Mouse (Mus musculus) heart, postnatal 25 days (tissue): ENCODE measurements around the gene Cacna1a. TPM values are rescaled to one million over a fixed set of nuclear protein-coding genes. Genes with fewer than 3 reads are reported as not detected.

Experiments
- DNase-seq: peaks from one replicate; pipeline ENCODE4 v3.0.0; 2022; ENCODE audit warnings: low spot score
- intact Hi-C: fragments of 180-260 bp; cut with DNase I; formaldehyde crosslinking; loops from one replicate; pipeline ENCODE4 v1.15.1; 2025
- total RNA-seq, 2 experiments: library from RNA; stranded (reverse); gene quantifications; 2 replicates each; pipeline ENCODE4 v1.2.3; 2021

The Cacna1a gene
- total RNA-seq = 1 to 10 TPM; 2.5 to 3.2 TPM

GRCm38 (mm10) chr8:84388275-84388674 is at the start of gene Cacna1a:
TSS of gene Cacna1a (plus strand) at chr8:84388440.
- DNase-seq = no peak
- intact Hi-C loops = no loop called here

DNA sequence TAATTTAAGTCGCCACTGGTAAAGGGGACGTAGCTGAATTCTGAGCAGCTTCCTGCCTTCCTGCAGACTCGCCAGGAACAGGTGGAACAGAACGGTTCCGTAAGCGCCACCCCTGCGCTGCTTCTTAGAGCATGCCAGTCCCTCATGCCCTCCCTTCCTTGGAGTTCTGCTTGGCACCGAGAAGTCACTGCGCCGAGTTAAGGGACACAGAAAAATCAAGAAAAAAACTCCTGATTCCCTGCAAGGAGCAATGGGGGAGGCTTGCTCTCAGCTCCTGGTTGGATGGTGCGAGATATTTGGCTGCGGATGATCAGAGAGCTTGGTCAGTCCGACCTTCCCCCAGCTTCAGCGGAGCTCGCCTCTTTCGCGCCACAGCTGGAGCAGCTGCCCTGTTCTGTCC is 49.7 kb upstream of the Cacna1a start:
- no peak for DNase-seq
- intact Hi-C loops = no loop called here

DNA sequence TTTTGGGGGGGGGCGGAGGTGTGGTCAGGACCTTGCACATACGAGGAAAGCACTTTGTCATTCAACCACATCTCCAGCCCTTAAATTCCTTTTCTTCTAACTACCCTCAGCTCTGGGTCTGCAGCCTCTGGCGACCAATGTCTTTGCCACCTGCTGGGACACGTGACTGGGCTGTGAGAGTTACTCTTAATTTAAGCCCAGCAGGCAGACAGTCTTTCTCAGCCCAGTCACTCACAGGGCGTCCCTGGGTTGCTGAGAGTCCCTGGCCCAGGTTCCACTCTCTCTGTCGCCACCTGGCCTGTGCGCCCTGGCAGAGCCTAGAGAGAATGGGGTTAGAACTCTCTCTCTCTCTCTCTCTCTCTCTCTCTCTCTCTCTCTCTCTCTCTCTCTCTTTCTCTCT is 48.9 kb upstream of the Cacna1a start:
- intact Hi-C loops = no loop called here
- no peak for DNase-seq

- no peak for DNase-seq
- intact Hi-C loops = no loop called here
Observed at GRCm38 (mm10) chr8:84339867-84340266, 48.4 kb upstream of the Cacna1a start.

DNA sequence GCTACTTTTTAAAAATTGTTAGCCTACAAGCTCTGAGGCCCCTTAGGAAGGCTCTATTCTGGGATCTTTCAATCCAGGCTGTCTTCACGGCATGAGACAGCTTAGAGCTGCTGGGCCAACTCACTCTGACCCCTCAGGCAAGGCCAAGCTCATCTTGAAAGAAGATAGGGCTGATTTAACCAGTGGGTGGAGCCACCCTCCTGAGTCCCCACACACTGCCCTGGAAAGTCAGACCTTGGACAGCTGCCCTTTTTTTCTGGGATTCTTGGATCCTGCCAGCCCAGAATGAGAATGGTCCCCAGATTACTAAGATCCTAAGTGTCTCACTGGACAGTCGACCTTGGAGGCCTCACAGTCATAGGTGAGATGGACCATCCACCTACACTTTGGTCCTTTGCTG is 47.6 kb upstream of the Cacna1a start:
- intact Hi-C loops = no loop called here

DNA sequence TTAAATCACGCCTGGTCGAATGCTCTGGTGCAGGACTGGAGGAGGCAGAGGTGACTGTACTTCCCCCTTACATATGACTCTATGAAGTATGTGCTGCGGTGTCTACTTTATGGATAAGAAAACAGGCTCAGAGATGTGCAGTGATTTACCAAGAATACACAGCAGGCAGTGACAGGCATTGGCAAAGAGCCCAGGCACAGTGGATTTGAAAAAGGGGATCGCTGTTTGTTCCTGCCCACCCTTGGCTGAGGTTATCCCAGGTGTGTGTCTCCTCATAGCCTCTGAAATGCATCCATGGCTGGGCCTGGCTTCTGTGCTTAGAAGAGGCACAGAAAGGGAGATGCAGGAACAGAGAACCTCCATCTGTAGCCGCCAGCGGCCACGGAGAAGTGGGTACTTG is 42.7 kb upstream of the Cacna1a start:
- no peak for DNase-seq
- intact Hi-C loops = no loop called here

More for the DNA sequence above, 47.6 kb upstream of the Cacna1a start:
- DNase-seq = no peak

GRCm38 (mm10) chr8:84346421-84346820 is 41.8 kb upstream of the Cacna1a start:
- intact Hi-C loops = no loop called here
- DNase-seq = no peak

DNA sequence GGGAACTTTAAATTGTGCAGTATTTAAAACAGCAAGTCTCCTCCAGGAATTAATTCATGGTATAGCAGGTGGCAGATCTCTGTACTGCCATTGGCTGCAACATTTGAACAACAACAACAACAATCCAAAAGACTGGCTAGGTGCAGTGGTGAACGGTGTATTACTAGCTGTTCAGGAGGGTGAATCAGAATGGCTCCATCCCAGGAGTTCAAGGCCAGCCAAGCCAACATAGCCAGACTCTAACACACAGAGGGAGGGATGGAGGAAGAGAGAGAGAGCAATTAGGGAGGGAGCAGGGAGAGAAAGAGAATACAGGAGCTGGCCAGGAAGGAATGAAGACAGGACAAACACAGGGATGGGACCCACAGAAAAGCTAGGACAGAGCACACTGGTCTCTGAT is 38.7 kb upstream of the Cacna1a start:
- intact Hi-C loops = no loop called here
- no peak for DNase-seq

GRCm38 (mm10) chr8:84350960-84351359 is 37.3 kb upstream of the Cacna1a start:
- DNase-seq = no peak
- intact Hi-C loops = no loop called here

GRCm38 (mm10) chr8:84356482-84356881 is 31.8 kb upstream of the Cacna1a start:
- intact Hi-C loops = loop anchor here (5.0 kb wide), 2 partner anchors 169 to 319 kb away; partner anchors contain the start of gene Nanos3
- no peak for DNase-seq

- intact Hi-C loops = loop anchor here (1.0 to 5.0 kb wide), 3 partner anchors 66 to 320 kb away; partner anchors contain the start of gene Nanos3
- DNase-seq = peak; percentile 48
Observed at GRCm38 (mm10) chr8:84357631-84358371, 30.4 kb upstream of the Cacna1a start.

- intact Hi-C loops = loop anchor here (1.0 to 2.0 kb wide), 3 partner anchors 149 to 232 kb away; no protein-coding TSS in a partner anchor
- no peak for DNase-seq
Observed at GRCm38 (mm10) chr8:84363428-84364134, 24.7 kb upstream of the Cacna1a start.

GRCm38 (mm10) chr8:84365197-84365596 is 23.0 kb upstream of the Cacna1a start:
- DNase-seq = no peak
- intact Hi-C loops = loop anchor here (5.0 kb wide), 1 partner anchor 207 kb away; no protein-coding TSS in a partner anchor

GRCm38 (mm10) chr8:84370972-84371371 is 17.3 kb upstream of the Cacna1a start:
- no peak for DNase-seq
- intact Hi-C loops = no loop called here

DNA sequence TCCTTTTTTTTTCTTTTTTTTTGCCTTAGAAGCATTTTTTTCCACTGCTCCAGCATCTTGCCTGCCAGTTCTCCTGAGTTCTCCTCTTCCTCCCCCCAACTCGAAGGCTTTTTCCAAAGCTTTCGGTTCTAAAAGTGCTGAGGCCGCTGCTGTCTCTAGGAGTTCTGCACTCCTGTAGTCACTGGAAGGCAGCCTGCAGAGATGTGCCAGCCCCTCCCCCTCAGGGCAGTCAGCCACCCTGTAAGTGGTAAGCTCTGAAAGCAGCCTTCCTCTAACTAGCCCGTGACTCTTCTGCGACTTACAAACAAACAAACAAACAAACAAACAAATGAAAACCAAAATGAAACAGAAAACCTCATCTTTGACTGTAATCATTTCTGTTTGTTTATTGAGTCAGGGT is 13.2 kb upstream of the Cacna1a start:
- intact Hi-C loops = no loop called here
- DNase-seq = no peak

GRCm38 (mm10) chr8:84375803-84376202 is 12.4 kb upstream of the Cacna1a start:
- DNase-seq = no peak
- intact Hi-C loops = no loop called here

DNA sequence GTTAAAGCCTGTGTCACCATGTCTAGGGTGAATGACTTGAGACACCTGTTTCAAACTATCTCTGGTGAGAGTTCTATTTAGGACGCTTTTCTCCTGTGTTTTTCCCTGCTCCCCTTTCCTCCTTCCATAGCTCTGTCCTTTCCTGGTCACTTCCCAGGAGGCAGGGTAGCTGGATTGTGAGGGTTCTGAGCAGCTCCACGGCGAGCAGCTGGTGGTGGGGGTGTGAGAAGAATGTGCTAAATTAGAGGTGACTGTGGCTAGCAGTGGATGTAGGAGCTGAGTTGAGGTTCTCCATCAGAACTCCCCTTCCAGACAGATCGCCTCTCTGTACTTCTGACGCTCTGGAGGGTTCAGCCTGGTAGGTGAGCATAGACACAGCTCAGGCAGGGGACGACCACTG is 11.7 kb upstream of the Cacna1a start:
- no peak for DNase-seq
- intact Hi-C loops = no loop called here

GRCm38 (mm10) chr8:84381676-84382075 is 6.6 kb upstream of the Cacna1a start:
- no peak for DNase-seq
- intact Hi-C loops = no loop called here

DNA sequence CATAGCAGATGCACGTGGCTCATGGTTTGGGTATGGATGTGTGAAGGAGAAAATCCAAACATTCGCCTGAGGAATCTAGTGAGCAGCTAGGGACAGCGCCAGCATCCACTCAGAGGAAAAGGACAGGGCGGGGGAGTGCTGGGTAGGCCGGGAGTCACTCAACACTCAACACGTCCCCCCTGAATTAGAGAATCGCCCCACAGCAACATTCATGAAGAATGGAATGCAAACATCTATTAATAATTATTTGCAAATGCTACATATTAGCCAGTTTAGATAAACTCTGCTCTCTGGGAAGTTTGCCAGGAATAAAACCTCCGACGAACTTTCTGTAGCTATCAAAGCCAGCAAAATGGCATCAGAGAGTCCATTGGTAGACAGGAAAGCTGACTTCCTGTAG is 533 bp downstream of the Cacna1a start:
- DNase-seq = no peak
- intact Hi-C loops = no loop called here

DNA sequence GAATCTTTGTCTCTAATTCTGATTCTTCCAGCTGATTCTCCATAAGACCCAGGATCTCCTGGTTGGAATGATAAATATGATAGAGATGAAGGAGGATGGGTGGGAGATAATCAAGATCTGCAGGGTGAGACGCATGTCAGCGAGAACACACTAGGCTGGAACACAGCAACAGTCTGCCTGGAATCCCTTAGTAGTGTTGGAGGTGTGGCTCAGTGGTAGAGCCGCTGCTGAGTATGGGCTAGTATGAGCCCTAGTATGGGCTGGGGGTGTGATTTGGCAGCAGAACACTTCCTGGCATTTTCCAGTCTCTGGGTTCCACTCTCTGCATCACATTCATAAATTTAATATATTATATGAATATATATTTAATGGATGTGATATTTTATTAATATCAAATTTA is 933 bp downstream of the Cacna1a start:
- DNase-seq = no peak
- intact Hi-C loops = no loop called here

DNA sequence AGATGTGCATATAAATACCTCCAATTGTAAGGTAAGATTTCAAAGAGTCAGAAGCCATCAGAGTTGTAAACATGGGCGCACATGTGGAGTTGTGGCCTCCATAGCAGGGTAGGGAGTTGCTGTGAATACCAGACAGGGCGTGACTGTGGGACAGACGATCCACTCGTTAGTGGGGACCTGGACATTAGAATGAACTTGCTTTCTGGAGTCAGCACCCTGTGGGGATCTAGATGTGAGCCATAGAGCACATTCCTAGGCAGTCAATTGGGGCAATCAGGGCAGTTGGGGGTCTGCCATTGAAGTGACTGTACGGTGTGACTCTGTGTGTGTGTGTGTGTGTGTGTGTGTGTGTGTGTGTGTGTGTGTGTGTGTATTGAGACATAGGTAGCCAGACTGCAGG is 3.4 kb downstream of the Cacna1a start:
- intact Hi-C loops = no loop called here
- no peak for DNase-seq
